Mouse (Mus musculus) limb, embryonic 10.5 days (tissue): ENCODE measurements around the gene Tcaf1. TPM values are rescaled to one million over a fixed set of nuclear protein-coding genes. Genes with fewer than 3 reads are reported as not detected.

Experiments used
- DNase-seq: peaks from one replicate; pipeline ENCODE4 v3.0.0-alpha.2; 2017; ENCODE audit warnings: low spot score
- H3K27ac ChIP-seq: fragments of 300-500 bp; sonication (generic); 2 replicates; pipeline ENCODE4 v1.5.1; 2016; ENCODE audit warnings: mild to moderate bottlenecking
- H3K27me3 ChIP-seq: fragments of 300-500 bp; sonication (generic); 2 replicates; pipeline ENCODE4 v1.6.1; 2016; ENCODE audit warnings: low read depth, mild to moderate bottlenecking; ENCODE audit not compliant: poor library complexity, severe bottlenecking
- H3K36me3 ChIP-seq: fragments of 300-500 bp; sonication (generic); 2 replicates; pipeline ENCODE4 v1.6.1; 2016; ENCODE audit warnings: mild to moderate bottlenecking, moderate library complexity
- H3K4me1 ChIP-seq: fragments of 300-500 bp; sonication (generic); 2 replicates; pipeline ENCODE4 v1.6.1; 2016
- H3K4me3 ChIP-seq: fragments of 300-500 bp; sonication (generic); 2 replicates; pipeline ENCODE4 v1.5.1; 2016; ENCODE audit warnings: mild to moderate bottlenecking, moderate library complexity
- H3K9me3 ChIP-seq: fragments of 300-500 bp; sonication (generic); replicated peaks from 2 replicates; pipeline ENCODE4 v1.6.1; 2016; ENCODE audit warnings: mild to moderate bottlenecking
- WGBS: fragments of 180-500 bp; shearing (Covaris S2); methylation state at CpG from one replicate; pipeline ENCODE4 v1.1.7; 2016; 5-methylcytosine and 5-hydroxymethylcytosine counted together
- polyA plus RNA-seq: library from polyadenylated mRNA; unstranded; fragments of >200 nt; fragmentation: Nextera tagmentation; extraction: Ambion mirVana; gene quantifications from 2 replicates; pipeline ENCODE4 v1.2.1, GENCODE M21; 2016

Gene Tcaf1
- 61.5 and 88.8 TPM in 2 replicates for polyA plus RNA-seq

DNA sequence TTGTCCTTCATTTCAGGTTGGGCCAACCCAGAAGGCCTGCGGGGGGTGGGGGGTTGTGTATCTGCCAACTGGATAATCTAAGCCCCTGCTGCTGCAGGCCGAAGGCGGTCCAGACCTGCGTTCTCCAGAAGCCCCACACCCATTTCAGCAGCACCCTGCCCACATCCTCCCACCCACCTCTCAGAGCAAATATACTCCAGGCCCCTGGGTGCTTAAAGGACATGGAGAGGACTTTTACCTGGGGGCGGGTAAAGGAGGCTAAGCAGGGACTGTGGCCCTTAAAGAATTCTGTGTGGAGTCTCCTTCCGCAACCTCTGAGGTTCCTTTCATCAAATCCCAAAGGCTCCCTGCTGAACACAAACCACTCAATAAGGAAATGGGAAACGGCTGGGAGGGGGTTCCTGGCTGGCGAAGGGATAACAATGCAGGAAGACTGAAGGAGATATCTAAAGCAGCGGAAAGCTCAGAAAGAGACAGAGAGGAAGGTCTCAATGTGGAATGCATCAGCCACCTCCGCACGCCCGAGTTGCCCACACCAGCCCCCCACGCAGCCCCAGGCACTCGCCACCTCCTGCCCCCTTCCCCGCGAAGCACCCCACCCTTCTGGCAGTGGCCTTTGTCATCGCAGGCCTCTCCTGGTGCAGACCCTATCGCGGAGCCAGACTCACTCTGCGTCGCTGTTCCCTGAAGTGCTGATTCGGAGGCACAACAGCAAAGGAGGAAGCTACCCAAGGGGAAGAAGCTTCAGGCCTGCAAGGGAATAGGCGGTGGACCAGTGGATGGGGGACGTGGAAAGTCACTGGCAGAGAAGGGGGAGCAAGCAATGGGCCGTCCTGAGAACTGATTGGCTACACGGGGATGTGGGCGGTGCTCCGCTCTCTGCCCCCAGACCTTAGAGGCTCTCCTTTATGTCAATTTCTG is at the start of gene Tcaf1:
TSS of gene Tcaf1 (minus strand) at position 798 of the 921 bp plus-strand sequence.
- Histone ChIP-seq H3K36me3 (no peaks in the 10 kb centered on the region), H3K4me3 (peak within 1 kb of the TSS; percentile 81), H3K27ac (peak within 1 kb of the TSS; percentile 95), H3K4me1 (0 out of 2 replicates have a peak, but pooled peaks cover 10% of the 10 kb centered on the region), H3K9me3 (no peaks in the 10 kb centered on the region), H3K27me3 (no peaks in the 10 kb centered on the region)
- DNase-seq, result peak; percentile 79
- 1% methylated on average over 28 of the region's 28 CpGs for WGBS

DNA sequence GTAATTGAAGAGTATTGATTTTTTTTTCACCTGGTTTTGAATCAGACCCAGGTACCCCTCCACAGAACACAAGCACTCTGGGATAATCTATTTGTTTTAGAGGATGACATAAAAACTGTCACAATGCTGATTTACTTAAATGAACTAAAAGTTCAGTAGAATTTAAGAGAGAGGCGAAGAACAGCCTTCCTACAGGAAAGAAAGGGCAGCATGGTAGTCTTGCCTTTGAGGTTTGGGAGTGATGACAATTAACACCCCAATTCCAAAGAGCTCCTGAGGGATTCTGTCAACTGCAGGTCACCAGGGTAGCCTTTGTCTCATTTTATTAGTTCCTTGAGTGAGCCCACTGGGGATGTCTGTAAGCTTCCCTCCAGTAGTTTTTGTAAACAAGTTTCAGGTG is 46.2 kb upstream of the Tcaf1 start, which contains the start of gene Olfr38:
TSS of gene Olfr38 (plus strand) at position 301 of the 400 bp plus-strand sequence.
- 81% methylated on average over 1 of the region's 1 CpGs for WGBS
- DNase-seq, result no peak
- Histone ChIP-seq H3K4me1 (no peaks in the 10 kb centered on the region), H3K36me3 (no peaks in the 10 kb centered on the region), H3K27ac (no peak within 1 kb of the TSS), H3K4me3 (no peak within 1 kb of the TSS), H3K27me3 (no peaks in the 10 kb centered on the region), H3K9me3 (no peaks in the 10 kb centered on the region)

DNA sequence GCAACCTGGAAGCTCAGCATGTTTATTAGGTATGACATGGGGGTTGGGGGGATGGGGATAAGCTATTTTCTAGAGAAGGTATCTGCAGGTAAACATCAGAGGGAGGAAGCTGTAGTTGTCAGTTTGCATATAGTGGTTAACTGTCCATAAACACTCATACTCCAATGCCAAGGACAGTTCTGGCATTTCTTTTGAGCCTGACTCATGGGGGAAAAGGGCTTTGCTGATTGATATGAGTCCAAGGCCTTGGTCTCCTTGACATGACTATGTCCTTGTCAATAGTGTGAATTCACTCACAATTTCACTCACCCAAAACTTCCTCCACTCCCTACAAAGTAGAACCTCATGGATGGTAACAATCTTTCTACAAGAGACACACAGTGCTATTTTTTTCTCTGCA is 38.0 kb upstream of the Tcaf1 start:
- no peak for DNase-seq
- H3K36me3 ChIP-seq, result no peaks in the 10 kb centered on the region
- no peak overlapping the region for H3K27ac ChIP-seq
- no peaks in the 10 kb centered on the region for H3K9me3 ChIP-seq
- H3K4me1 ChIP-seq, result no peaks in the 10 kb centered on the region
- H3K4me3 ChIP-seq, result no peak overlapping the region
- H3K27me3 ChIP-seq, result no peaks in the 10 kb centered on the region

DNA sequence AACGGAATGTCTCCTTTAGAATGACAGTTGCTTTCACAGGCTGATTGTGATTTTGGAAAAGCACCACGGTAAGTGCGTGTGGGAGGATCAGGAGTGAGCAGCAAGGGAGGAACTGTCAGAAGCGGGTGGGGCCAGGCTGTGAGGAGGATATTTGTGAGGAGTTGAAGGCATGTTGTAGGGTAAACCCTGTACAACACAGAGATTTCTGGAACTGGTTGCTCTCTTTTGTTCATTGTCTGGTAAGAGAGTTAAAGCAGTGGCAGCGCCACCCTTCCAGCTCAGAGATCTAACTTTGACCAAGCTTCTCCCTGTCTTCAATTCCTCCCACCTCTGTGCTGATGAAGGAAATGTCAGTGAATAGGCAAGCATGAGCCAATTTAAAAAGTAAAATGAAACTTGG is 32.4 kb upstream of the Tcaf1 start:
- Histone ChIP-seq H3K27me3 (no peaks in the 10 kb centered on the region), H3K4me1 (no peaks in the 10 kb centered on the region), H3K4me3 (no peak overlapping the region), H3K36me3 (no peaks in the 10 kb centered on the region), H3K9me3 (no peaks in the 10 kb centered on the region), H3K27ac (no peak overlapping the region)
- DNase-seq, result no peak
- WGBS, result 76% methylated on average over 5 of the region's 5 CpGs

- 98% methylated on average over 1 of the region's 1 CpGs for WGBS
- no peaks in the 10 kb centered on the region for H3K36me3 ChIP-seq
- no peak within 1 kb of the TSS for H3K27ac ChIP-seq
- no peak for DNase-seq
- no peaks in the 10 kb centered on the region for H3K9me3 ChIP-seq
- H3K4me3 ChIP-seq, result no peak within 1 kb of the TSS
- H3K4me1 ChIP-seq, result no peaks in the 10 kb centered on the region
- H3K27me3 ChIP-seq, result no peaks in the 10 kb centered on the region
Measured at GRCm38 (mm10) chr6:42739071-42739470, 29.2 kb upstream of the Tcaf1 start, which contains the start of gene Olfr453. Olfr453 (plus strand) TSS chr6:42739371.

DNA sequence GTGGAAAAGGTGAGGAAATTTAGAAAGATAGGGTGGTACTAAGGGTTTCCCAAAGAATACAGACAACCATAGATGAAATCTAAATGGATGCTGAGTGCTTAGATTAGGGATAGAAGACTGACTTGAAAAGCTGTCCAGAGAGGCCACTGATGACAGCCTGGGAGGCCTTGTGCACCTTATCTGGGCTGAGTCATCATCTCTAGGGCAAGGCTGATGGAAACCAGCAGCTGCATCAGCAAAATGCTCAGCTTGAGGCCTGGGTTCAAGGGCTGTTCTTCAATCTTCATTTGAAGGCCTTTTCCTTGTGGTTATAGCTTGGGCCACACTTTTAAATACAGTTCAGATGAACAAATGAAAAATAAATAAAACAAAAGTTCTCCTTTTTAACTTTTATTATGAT is 8.1 kb upstream of the Tcaf1 start:
- H3K27me3 ChIP-seq, result no peaks in the 10 kb centered on the region
- no peak overlapping the region for H3K4me3 ChIP-seq
- no peaks in the 10 kb centered on the region for H3K9me3 ChIP-seq

DNA sequence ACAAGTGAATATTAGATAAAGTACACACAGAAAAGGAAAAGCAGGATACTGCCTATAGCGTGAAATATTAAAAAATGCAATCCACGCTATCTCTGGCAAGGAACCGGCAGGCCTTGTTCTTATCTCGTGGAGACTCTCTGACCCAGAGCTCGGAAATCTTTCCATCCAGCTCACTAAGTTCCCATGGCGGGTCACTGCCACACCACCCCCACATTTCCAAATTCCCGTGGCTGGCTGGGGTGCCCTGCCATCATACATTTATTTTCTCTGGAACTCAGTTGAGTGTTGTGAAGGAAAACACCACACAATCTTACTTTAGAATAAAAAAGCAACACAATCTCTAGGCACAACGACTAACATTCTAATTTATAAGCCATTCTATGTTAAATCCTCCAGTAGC is 4.8 kb upstream of the Tcaf1 start:
- no peaks in the 10 kb centered on the region for H3K9me3 ChIP-seq
- no peak overlapping the region for H3K27ac ChIP-seq
- WGBS, result 82% methylated on average over 8 of the region's 8 CpGs
- DNase-seq, result no peak
- no peaks in the 10 kb centered on the region for H3K36me3 ChIP-seq
- no peaks in the 10 kb centered on the region for H3K4me1 ChIP-seq
- no peak overlapping the region for H3K4me3 ChIP-seq
- no peaks in the 10 kb centered on the region for H3K27me3 ChIP-seq

More for the DNA sequence above, 8.1 kb upstream of the Tcaf1 start:
- Histone ChIP-seq H3K36me3 (no peaks in the 10 kb centered on the region), H3K27ac (no peak overlapping the region), H3K4me1 (no peaks in the 10 kb centered on the region)
- no peak for DNase-seq

DNA sequence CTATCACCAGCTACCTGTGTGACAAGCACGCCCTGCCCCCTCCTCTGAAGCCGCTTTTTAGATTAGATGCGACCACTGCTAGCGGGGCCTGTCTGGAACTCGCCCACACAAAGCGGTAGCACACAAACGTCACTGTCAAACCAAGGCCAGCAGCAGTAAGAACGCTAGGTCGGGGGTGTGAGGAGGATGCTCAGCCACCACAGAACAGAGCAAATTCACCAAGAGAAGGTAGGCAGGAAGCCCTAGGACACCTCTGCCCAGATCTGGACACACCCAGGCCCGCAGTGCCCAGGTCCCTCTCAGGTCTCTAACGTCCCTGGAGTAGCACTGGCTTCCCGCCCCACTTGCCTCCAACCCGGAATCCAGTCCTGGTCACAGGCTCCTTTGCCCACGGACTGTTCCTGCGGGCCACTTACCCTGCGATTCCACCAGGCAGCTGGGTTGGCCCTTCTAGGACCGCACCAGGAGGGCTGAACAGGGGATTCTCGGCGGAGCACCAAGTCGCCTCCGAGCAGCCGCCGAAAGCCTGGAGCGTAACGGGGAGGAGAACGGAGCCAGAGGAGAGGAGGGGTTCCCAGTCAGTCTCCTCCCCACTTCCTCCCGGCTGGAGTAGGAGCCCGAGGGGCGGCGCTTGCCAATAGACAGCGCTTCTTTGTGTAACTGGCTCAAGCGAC is 17.2 kb downstream of the Tcaf1 start:
- peak overlapping the region; percentile 70 for H3K4me3 ChIP-seq
- peak; percentile 84 for DNase-seq
- under 1% methylated on average over 32 of the region's 32 CpGs for WGBS
- no peaks in the 10 kb centered on the region for H3K9me3 ChIP-seq
- H3K4me1 ChIP-seq, result peaks cover 11% of the 10 kb centered on the region
- H3K27ac ChIP-seq, result peak overlapping the region; percentile 90
- H3K36me3 ChIP-seq, result peaks cover 14% of the 10 kb centered on the region
- no peaks in the 10 kb centered on the region for H3K27me3 ChIP-seq

DNA sequence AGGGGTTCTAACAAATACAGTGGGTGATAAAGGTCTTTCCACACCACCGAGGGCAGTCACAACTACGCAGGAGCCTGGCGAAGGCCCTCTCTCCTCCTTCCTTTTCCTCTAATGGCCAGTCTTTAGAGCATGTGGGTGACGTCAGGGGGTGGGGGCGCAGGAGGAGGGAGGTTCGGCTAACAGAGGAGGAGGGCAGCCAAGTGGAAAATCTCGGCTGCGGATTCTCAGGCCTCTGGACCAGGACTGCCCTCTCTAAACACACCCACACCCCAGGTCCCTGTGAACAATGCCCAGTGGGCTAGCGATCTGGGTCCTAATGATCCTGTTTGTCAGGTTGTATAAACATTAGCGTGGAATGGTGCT is 17.8 kb downstream of the Tcaf1 start:
- no peaks in the 10 kb centered on the region for H3K27me3 ChIP-seq
- H3K27ac ChIP-seq, result peak overlapping the region; percentile 90
- peak overlapping the region; percentile 70 for H3K4me3 ChIP-seq
- DNase-seq, result peak; percentile 80
- no peaks in the 10 kb centered on the region for H3K9me3 ChIP-seq
- 0% methylated on average over 10 of the region's 10 CpGs for WGBS
- peaks cover 11% of the 10 kb centered on the region for H3K4me1 ChIP-seq
- H3K36me3 ChIP-seq, result peaks cover 13% of the 10 kb centered on the region

DNA sequence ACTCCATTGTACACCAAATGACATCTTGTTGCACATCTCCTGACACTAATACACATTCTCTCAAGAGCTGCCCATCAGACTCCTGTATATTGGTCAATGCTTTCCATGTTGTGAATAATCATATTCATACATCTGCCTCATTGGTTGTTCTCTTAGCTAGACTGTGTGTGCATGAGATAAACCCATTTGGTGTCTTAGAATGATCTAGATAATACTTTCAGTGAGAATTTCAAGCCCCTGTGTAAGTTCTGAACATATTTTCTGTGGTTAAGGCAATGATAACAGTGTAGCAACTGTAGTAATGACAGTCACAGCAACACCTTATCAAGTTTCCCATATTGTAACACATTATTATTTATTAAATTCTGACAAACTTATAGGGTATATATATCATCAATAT is 20.1 kb downstream of the Tcaf1 start:
- peaks cover 36% of the 10 kb centered on the region for H3K36me3 ChIP-seq
- peaks cover 11% of the 10 kb centered on the region for H3K4me1 ChIP-seq
- no peaks in the 10 kb centered on the region for H3K9me3 ChIP-seq
- no peak overlapping the region for H3K4me3 ChIP-seq
- H3K27ac ChIP-seq, result no peak overlapping the region
- H3K27me3 ChIP-seq, result no peaks in the 10 kb centered on the region
- no peak for DNase-seq

DNA sequence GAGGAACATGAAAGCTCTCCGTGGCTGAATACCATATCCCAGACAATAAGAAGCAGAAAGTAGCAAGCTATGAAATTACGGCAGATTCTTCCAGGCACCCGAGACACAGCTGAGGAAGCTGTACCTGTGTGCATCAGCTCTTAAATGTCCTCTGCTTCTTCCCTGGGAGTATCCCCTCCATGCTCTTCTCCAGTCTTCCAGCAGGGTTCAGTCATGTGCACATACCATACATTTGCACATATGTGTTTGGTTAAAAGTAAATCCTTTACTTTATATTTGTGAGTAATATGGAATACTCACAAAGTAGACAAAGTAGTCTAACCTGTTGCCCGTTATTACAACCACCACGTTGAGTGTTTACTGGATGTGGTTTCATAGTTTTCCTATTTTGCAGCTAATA is 22.0 kb downstream of the Tcaf1 start:
- peaks cover 47% of the 10 kb centered on the region for H3K36me3 ChIP-seq
- no peak overlapping the region for H3K4me3 ChIP-seq
- no peak for DNase-seq
- 86% methylated on average over 5 of the region's 5 CpGs for WGBS
- peaks cover 7% of the 10 kb centered on the region for H3K4me1 ChIP-seq
- no peak overlapping the region for H3K27ac ChIP-seq
- no peaks in the 10 kb centered on the region for H3K9me3 ChIP-seq
- H3K27me3 ChIP-seq, result no peaks in the 10 kb centered on the region

DNA sequence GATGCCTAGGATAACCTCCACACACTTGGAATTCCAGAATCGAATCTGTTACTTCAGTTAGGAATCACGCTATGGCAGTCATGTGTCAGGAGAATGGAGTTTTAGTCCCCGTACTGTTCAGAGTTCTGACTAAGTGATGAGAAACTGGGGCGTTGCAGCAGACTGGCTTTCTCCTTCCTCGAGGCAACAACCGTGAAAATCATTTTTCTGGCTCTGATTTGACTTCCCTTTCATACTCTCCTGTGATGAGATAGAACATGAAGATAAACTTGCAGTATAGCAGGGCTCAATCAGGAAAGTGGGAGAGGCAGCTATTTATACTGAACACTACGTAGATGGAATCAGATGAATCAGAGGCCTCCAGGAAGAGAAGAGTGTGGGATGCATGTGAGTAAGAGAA is 29.8 kb downstream of the Tcaf1 start:
- 90% methylated on average over 7 of the region's 7 CpGs for WGBS
- Histone ChIP-seq H3K27ac (no peak overlapping the region), H3K4me1 (no peaks in the 10 kb centered on the region), H3K4me3 (no peak overlapping the region), H3K36me3 (peaks cover 68% of the 10 kb centered on the region), H3K9me3 (no peaks in the 10 kb centered on the region), H3K27me3 (no peaks in the 10 kb centered on the region)
- DNase-seq, result no peak

DNA sequence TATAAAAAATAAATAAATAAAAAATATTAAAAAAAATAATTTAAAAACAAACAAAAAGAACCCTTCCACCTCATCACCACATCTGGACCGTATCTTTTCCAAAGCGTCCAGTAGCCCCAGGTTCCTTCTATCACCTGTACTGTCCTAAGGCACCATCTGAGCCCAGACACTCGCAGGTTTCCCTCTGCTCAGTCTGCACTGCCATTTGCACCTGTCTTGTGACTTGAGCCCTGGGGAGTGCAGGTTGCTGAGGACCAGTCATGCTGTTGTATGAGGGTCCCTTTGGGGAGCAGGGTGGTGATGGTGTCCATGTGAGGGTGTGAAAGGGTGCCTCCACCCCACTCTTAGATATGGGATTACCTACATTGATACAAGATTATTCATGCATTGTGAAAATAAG is 33.9 kb downstream of the Tcaf1 start:
- no peak overlapping the region for H3K27ac ChIP-seq
- no peaks in the 10 kb centered on the region for H3K9me3 ChIP-seq
- no peaks in the 10 kb centered on the region for H3K4me1 ChIP-seq
- no peak overlapping the region for H3K4me3 ChIP-seq
- 90% methylated on average over 3 of the region's 3 CpGs for WGBS
- H3K27me3 ChIP-seq, result no peaks in the 10 kb centered on the region
- DNase-seq, result no peak
- peaks cover 86% of the 10 kb centered on the region for H3K36me3 ChIP-seq
